Mouse (Mus musculus) CH12.LX (cell line): ENCODE measurements around the gene Tmc3.

Source experiments
- CTCF ChIP-seq, 2 experiments: IDR thresholded peaks in 1 of 2; conservative IDR thresholded peaks in 1 of 2; 2 replicates each; pipeline ENCODE4 v1.5.1; 2011 to 2012; ENCODE audit warnings: low read depth in 2 of 2, low read length in 2 of 2, improper control_type of control experiment in 1 of 2, inconsistent platforms in 1 of 2, mild to moderate bottlenecking in 1 of 2, moderate library complexity in 1 of 2
- E2F4 ChIP-seq: IDR thresholded peaks from 2 replicates; pipeline ENCODE4 v1.6.1; 2011; ENCODE audit warnings: low read depth, low read length, improper control_type of control experiment; ENCODE audit not compliant: insufficient replicate concordance
- IRF4 ChIP-seq: IDR thresholded peaks from 2 replicates; pipeline ENCODE4 v1.6.1; 2014; ENCODE audit warnings: low read depth, mild to moderate bottlenecking, inconsistent platforms, low read length, improper control_type of control experiment
- POLR2A ChIP-seq: IDR thresholded peaks from 2 replicates; pipeline ENCODE4 v1.6.1; 2011; ENCODE audit warnings: low read depth, mild to moderate bottlenecking, improper control_type of control experiment, low read length
- RAD21 ChIP-seq: IDR thresholded peaks from 2 replicates; pipeline ENCODE4 v1.6.1; 2011; ENCODE audit warnings: low read depth, mild to moderate bottlenecking, low read length, improper control_type of control experiment, moderate library complexity

GRCm38 (mm10) chr7:83662711-83663375 is 78.1 kb downstream of the Tmc3 start:
- TF ChIP-seq POLR2A = no peak
- no peak for TF ChIP-seq CTCF (conservative IDR thresholded peaks at IDR 0.05 in 1 of 2, IDR thresholded peaks at IDR 0.05 in 1 of 2; ENCODE audit: low read depth in 2 of 2, low read length in 2 of 2)
- TF ChIP-seq RAD21 = no peak
- no peak for TF ChIP-seq IRF4
- TF ChIP-seq E2F4 = no peak
